Mouse (Mus musculus): ENCODE measurements around the gene Foxg1. TPM values are rescaled to one million over a fixed set of nuclear protein-coding genes. Genes with fewer than 3 reads are reported as not detected.

Gene Foxg1
- polyA plus RNA-seq, 1 experiment from 2014 or later = 6.4 TPM

Other genes with a start within 250 kb of the Foxg1 start
- gene Gm43517, start 2.5 kb downstream of the Foxg1 start, polyA plus RNA-seq (2015; fragmentation: Nextera tagmentation; extraction: Ambion mirVana) = 0.15 TPM in 1 of 2 replicates, not detected in the other